Mouse (Mus musculus) v-Abl transformed pro-B cells (cell line): Measurements from ENCODE around the gene Tmem95.

Experiments
- in situ Hi-C, 2 experiments: fragments of 400-800 bp; cut with MboI; formaldehyde crosslinking; loops; one replicate each; pipeline ENCODE4 v1.15.1; 2025; ENCODE audit not compliant: unreplicated experiment in 2 of 2

Tmem95 gene

DNA sequence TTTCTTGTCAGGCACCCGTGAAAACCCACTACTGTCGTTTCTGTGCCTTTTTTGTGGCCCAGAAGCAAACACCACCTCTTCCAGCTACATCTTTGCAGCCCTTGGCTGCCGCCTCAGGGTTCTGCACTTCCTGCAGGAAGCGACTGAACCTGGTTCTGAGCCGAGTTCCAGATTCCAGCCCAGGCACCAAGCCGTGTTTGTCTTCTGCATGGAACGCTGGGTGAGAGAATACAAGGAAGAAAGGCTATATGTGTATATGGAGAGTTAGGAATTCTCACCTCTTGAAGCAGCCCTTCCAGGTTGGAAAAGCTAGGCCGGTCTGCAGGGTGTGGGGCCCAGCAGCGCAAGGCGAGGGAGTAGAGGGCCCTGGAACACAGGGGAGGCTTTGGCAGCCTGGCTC lies 23.1 kb downstream of the Tmem95 start:
- in situ Hi-C loops, result no loop called here

DNA sequence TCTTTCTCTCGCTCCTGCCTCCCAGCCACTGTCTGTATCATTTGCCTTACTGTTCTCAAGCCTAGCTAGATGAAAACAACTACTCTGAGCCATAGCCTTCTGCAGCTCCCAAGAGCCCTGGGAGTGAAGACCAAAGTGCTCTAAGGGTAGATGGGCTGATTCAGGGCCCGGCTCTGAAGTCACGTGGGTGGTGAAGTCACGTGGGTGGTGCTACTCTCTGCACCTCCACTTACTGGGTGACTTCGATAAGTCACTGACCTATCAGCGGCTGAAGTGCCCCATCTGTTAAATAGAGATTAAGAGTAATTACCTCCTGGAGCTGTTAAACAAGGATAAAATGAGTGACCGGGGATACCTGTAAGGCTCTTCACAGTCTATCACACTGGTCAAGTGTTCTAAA lies 23.8 kb downstream of the Tmem95 start:
- in situ Hi-C loops, result no loop called here

DNA sequence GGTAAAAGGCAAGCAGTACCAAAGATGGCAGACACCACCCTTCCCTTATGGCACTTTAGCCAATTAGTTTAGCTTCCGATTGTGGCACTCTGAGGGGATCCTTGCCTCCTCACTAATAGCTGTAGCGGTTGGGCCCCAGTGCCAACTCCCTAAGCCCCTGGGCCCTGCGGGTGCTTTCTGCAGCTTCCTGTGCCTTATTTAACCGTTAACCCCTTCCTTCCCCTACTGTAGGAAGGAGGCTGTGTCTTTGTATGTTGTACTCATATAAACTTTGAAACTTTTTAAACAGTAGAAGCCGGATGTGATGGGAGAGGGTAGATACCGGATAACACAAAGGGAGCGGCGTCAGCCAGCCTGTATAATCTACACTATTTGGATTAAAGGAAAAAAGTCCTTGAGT lies 27.1 kb downstream of the Tmem95 start:
- in situ Hi-C loops, result no loop called here

DNA sequence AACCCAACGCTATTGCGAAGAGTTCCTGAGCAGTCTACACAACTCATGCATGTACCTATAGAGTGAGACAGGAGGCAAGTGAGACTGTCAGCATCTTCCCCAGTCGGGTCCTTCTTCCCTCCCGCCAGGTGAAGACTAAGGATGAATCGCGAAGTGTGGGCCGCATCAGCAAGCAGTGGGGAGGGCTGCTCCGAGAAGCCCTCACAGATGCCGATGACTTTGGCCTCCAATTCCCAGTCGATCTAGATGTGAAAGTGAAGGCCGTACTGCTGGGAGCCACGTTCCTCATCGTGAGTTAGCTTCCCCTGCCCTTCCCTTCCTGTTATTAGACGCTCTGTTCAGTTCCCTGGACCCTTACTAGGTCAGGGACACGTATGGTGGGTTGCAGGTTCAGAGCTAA lies 27.9 kb downstream of the Tmem95 start:
- in situ Hi-C loops, result no loop called here

DNA sequence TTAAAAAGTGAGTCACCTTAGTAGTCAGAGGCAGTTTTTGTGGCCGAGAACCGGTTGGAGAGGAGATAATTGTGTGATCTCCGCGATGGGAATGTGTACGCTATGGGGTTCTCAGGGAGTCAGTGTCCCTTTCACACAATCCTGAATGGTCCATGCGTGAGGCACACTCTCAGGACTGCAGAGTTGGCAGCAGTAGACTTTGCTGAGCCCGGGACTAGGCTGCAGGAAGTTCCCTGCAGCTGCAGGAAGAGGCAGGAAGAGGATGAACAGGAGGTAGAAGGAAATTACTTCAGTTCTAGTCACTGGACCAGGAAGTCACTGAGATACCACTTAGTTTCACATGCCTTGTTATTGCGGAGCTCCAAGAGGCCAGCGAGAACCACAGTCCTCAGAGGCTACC lies 28.7 kb downstream of the Tmem95 start:
- in situ Hi-C loops, result no loop called here

DNA sequence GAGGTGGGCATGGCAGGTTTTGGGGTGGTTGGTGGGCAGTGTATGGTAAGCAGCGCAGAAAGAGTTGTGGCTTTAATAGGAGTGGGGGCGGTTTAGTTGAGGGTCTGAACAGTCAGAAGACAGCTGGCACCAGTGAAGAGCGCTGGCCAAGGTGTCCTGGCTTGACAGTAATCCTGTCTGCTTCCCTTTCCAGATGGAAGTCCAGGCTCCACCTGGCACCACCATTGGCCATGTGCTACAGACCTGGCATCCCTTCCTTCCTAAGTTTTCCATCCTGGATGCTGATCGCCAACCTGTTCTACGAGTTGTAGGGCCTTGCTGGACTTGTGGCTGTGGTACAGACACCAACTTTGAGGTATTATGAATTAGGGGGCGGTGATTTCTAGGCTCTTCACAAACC lies 29.8 kb downstream of the Tmem95 start:
- in situ Hi-C loops, result no loop called here

DNA sequence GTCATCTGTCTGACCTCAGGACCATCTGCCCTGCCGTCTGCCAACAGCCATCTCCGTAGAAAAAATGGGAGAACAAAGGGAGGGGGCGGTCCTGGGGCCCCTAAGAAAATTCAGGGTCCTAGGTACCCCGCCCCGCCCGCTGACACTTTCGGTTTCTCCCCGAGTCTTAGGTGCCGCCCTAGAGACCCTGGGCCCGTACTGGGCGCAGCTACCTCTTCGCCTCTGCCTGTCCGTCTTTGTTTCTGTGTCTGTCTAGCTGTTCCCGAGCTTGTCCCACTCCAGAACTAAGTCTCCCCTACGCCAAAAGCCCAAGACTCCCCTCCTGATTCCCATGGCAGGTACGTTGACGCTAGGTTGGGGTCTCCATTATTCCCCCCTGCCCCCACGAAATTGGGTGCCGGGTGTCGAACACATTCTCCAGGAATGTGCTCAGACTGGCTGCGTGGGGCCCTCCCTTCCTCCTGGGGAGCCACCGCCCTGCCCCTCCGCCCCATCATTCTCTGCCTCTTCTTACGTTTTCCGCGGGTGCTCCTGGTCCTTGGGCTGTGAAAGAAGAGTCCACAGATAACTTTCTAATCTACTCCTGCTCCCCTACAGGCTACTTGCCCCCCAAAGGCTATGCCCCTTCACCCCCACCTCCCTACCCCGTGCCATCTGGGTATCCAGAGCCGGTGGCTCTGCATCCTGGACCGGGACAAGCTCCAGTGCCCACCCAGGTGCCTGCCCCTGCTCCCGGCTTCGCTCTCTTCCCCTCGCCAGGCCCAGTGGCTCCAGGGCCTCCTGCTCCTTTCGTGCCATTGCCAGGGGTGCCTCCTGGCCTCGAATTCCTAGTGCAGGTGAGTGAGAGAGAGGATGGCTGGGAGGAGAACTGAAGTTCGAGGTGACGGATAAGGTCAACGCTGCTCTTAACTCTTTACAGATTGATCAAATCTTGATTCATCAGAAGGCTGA lies 30.8 kb downstream of the Tmem95 start:
- in situ Hi-C loops, result no loop called here

DNA sequence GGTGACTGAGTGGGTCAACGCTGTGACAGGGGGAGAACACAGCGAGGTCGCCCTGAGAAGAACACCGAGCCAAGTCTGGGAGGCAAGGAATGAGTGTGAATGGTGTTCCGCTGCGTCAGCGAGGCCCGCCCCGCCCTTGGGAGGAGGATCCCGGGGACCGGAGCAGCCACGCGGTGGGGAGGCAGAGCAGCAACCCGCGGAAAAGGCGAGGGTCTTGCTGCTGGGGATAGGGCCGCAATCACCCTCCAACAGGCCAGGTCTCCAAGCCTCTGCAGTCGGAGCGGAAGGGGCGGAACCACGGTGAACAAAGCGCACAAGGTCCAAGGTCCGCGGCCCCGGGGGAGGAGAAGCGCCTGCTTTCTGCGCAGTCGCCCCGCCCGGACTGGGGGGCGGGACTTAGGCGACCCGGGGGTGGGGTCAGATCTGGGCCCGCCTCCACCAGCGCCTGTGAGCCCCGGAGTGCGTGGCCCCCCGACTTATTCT lies 31.6 kb downstream of the Tmem95 start, which contains the start of gene Plscr3:
Plscr3 (plus strand) TSS at position 179 of the 483 bp plus-strand sequence.
- in situ Hi-C loops, result no loop called here

DNA sequence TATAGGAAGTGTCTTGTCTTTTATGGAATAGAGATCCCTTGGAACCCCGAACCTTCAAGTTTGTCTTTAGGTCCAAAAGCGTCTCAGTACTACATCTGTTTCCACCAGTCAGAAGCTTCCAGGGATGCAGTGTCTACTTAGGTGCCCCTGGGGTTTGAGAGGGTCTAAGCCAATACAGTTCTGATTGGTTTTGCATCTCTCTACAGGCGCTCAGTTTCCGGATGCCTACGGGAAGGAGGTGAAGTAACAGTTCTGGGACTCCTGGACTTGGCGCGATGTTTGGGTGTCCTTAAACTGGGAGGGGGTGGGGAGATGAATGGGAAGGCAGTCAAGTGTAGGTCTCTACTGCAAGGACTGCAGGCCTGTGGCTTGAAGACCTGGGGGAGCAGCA lies 39.1 kb downstream of the Tmem95 start:
- in situ Hi-C loops, result no loop called here

DNA sequence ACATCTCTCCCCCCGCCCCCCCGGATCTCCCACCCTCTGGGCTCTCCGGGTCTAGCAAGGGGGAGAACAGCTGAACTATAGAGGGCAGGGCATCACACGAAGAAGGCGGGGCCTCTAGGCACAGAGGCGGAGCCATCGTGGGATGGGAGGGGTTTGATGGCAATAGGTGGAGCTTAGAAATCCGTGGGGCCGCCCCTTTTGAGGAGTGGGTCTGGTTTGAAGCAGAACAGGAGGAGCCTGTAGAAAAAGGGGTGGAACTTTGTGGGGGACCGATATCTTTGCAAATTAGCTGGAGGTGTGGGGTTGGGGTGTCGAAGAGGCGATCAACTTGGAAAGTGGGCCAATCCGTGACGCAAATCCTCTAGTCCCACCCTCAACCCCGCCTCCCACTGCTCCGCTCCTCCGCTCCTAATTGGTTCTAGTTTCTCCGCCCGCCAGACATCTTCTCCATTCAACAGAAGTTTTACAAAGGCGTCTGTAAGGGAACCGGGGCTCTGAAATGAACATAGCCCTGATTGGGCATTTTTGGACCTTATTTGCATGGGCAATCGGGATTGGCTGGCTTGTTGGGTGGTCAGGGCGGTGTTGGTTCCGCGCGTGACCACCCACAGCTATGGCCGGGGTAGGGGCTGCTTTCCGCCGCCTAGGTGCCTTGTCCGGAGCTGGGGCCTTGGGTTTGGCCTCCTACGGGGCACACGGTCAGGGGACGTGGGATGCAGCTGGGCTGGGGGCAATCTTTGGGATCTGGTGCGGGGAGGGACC lies 39.7 kb downstream of the Tmem95 start, which contains the start of gene Tmem256:
Tmem256 (plus strand) TSS at position 563 of the 762 bp plus-strand sequence.
- in situ Hi-C loops, result no loop called here

DNA sequence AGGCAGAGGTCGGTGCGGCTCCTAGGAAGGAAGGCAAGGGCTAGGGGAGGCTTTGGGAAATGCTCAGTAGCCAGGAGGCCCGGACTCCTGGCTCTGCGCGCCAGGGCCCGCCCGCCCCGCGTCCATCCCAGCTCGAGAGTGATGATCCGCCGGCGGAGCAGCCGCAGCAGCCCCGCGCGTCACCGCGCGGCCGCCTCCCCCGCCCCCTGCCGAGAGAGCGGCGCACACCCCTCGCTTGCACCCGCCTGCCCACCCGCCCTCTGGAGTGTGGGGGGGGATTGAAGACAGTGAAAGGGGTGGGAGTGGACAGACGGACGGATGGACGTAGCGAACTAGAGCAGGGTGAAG lies 40.2 kb downstream of the Tmem95 start, which contains the start of gene Nlgn2:
Nlgn2 (minus strand) TSS at position 181 of the 348 bp plus-strand sequence.
- in situ Hi-C loops, result no loop called here

DNA sequence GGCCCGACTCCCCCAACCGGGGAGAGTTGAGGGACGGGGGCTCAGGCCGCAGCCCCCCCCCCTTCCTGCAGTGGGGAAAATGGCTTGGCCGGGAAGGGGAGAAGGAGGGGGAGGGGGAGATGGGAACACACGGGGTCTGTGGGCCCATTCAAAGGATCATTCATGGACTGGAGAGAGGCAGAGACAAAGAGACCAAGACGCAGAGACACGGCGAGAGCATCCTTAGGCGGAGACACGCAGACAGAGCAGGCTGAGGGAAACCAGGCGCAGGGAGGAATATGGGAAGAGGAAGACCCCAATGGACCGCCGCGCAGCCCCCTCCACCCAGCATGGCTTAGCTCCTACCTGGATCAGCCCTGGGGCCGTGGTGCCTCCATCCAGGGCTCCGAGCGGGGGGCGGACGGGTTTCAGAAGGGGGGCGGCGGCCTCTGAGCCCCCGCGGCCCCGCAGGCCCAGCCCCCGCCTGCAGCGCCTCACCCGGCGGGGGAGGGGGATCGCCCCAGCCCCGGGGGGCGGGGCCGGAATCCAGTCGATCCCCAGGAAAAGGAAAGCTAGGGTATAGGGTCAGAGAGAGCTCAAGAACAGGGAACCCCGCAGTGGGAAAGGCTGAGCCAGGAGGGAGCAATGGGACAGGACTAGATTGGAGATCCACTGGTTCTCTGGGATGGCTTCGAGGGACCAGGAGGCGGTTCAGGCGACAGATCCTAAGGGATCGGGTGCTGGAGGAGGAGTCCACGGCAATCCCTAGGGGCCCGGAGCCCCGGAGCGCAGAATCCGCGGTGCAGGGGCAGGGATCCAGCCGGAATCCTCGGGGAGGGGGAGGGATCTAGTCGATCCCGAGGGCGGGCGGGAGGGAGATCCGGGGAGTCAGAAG lies 40.9 kb downstream of the Tmem95 start:
- in situ Hi-C loops, result no loop called here

DNA sequence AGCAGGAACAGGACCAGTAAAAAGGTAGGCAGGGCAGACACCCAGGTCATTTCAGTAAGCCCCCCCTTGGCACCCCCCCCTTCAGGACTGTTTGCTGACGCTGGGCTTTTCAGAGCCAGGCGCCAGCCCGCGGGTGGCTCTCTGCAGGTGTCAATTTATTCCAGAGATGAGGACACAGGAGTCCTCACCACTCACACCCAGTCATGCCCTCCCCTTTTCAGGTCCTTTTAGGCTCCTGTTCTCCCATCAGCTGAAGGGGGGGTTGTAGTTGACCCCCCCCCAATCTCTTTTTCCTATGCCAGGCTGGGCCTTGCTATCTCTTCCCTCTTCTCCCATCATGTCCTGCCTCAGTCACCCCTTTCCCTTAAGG lies 41.9 kb downstream of the Tmem95 start:
- in situ Hi-C loops, result no loop called here

DNA sequence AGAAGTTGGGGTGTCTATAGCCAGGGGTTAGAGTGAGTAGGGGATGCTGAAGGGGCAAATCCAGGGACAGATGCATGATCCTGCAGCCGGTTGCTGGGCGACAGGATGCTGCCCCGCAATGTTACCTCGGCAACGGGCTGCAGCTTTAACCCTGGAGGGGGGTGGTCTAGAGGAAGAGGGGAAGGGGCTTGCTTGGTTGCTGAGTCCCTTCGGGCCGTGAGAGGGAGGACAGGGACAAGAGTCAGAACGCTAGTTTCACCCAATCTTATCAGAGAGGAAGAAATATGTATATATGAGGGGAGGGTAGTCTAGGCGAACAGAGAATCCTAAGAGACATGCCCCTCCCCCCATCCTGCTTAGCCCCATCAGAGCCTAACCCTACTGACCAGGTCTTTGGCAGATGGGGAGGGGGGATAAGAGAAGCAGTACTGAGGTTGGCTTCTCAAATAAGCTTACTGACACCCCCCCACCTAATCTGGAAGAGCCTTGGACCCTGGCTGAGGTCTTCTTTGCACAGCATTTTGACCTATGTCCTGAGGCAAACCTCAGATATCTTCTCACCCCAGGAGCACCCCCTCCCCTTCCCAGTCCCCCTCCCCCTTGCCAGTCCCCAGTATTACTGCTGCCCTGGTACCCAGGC lies 42.4 kb downstream of the Tmem95 start:
- in situ Hi-C loops, result no loop called here

DNA sequence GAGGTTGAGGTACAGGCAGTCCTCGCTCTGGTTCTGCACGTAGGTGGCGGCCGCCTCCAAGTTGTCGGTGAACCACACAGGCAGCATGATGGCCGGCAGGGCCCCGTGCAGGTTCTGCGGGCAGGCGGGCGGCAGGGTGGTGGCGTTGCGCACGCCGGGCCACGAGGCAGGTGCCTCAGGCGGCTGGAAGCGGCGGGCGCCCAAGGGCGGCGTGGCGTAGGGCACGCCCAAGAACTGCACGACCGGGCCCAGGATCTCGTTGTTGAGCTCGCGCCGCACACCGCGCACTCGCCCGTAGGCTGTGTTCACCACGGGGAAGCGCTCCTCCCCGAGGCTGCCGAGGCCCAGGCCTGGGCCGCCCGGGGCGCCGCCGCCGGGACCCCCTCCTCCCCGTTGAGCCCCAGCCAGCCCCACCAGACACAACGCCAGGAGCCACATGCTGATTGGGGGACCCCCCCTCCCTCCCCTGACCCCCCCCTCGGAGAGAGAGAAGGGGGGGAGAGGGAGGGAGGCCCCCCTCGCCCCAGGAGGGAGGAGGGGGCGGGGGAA lies 43.7 kb downstream of the Tmem95 start:
- in situ Hi-C loops, result no loop called here

DNA sequence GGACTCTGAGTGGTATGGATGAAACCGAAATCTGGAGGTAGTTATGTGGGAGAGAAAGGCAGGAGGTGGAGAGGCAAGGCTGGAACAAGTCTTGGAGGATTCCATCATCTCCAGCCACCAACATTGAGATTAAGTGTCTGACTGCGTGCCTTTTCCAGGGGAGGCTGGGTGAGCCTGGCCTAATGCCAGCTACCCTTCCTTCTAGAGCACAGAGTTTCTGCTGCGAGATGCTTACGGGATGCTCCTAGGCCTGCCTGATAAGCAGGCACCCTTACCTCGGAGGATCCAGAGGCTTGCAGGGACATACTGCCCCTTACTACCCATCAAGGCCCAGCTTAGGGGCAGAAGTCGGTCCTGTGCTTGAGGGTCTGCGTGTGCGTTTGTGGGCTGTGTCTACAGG lies 44.3 kb downstream of the Tmem95 start:
- in situ Hi-C loops, result no loop called here

DNA sequence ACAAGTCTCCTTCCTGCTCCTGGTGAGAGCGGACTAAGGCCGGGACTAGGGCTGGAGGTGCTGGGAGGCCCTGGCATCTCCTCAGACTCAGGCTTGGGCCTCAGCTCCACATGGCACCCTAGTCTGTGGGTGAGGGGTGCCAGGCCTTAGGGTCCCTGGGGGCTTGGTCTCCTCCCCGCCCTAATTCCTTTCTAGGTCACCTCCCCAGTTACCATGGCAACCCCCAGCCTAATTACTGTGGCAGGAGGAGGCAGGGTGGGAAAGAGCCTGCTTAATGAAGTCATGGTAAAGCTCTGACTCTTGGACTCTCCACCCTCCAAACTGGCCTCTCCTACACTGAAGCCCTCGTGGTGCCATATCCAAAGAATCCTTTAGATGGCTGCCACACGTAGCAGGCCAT lies 49.0 kb downstream of the Tmem95 start:
- in situ Hi-C loops, result no loop called here
